Comparison of ENCODE assay signal across 14 mouse cellular contexts in genomic region chr17:28280831-28281377, GRCm38 (mm10). TPM values are rescaled to one million over a fixed set of nuclear protein-coding genes. Genes with fewer than 3 reads are reported as not detected.
A peak's percentile ranks its signal among the peaks of the same experiment; 100 is the strongest.
DNase-seq lines count a peak whose midpoint lies in the region; ATAC-seq and TF ChIP-seq lines count a peak whose summit lies in the region.
"Had no signal": no experiment of that assay in that cellular context is flagged by ENCODE, and none has a peak within 500 bp of the region (broad histone marks: within the 10 kb centered on the region; RNA-seq: fewer than 3 reads in every experiment).

No protein-coding gene starts in this region.

- no peak for TF ChIP-seq POLR2A in small intestine, adult 2 months (IDR thresholded peaks at IDR 0.05; ENCODE audit: low read depth, low read length)

- no peak for TF ChIP-seq CTCF in gastrocnemius, adult 2 months (IDR thresholded peaks at IDR 0.05)
- TF ChIP-seq CTCF in small intestine, adult 2 months (IDR thresholded peaks at IDR 0.05; ENCODE audit: extremely low read depth, insufficient read length, insufficient replicate concordance, low read depth, low read length) = no peak

- H3K27me3 ChIP-seq in lung, embryonic 15.5 days = no peaks in the 10 kb centered on the region
- no peaks in the 10 kb centered on the region for H3K27me3 ChIP-seq in embryonic facial prominence, embryonic 15.5 days
- no peaks in the 10 kb centered on the region for H3K27me3 ChIP-seq in small intestine, adult 2 months (ENCODE audit: control insufficient read depth, insufficient read depth, low read length)

- peak; percentile 39; the same call in 1 of the 2 replicates for ATAC-seq in lung, embryonic 15.5 days (ENCODE audit: borderline replicate concordance, extremely low read depth, low FRiP score, low TSS enrichment)
- peak; percentile 26; the same call in 1 of the 2 replicates for ATAC-seq in embryonic facial prominence, embryonic 15.5 days (ENCODE audit: insufficient number of reproducible peaks, low FRiP score, low TSS enrichment, low read depth)
- ATAC-seq: forebrain, embryonic 14.5 days had no signal

- H3K36me3 ChIP-seq in lung, embryonic 15.5 days = no peaks in the 10 kb centered on the region
- no peaks in the 10 kb centered on the region for H3K36me3 ChIP-seq in embryonic facial prominence, embryonic 15.5 days
- peaks cover 15% of the 10 kb centered on the region for H3K36me3 ChIP-seq in small intestine, adult 2 months (ENCODE audit: control insufficient read depth, insufficient read depth, low read length)

- intact Hi-C loops in gastrocnemius, adult 2 months (cut with DNase I) = no loop called here
- intact Hi-C loops in gastrocnemius, postnatal 14 days (cut with DNase I; ENCODE audit: low total_unique reads) = no loop called here

- H3K4me2 ChIP-seq in lung, embryonic 15.5 days = no peak overlapping the region
- H3K4me2 ChIP-seq in embryonic facial prominence, embryonic 15.5 days (replicated peaks) = no peak overlapping the region

- DNase-seq in gastrocnemius, adult 2 months = peak; percentile 72
- no peak for DNase-seq in gastrocnemius, postnatal 14 days
- no peak for DNase-seq in lung, postnatal 4 days
- DNase-seq in thymus, postnatal 10 days (ENCODE audit: low spot score in 2 of 2) = no peak
- no peak for DNase-seq in cerebellum, adult 18-20 months
- DNase-seq: cerebellum, adult 11 months; heart, postnatal 36 days; lung, postnatal 10 days; right cerebral cortex, postnatal 14 days; thymus, adult 18-20 months had no signal

- H3K9ac ChIP-seq in lung, embryonic 15.5 days = no peak overlapping the region
- H3K9ac ChIP-seq in embryonic facial prominence, embryonic 15.5 days = no peak overlapping the region

- WGBS in lung, embryonic 15.5 days = 30% methylated on average over 5 of the region's 5 CpGs
- WGBS in embryonic facial prominence, embryonic 15.5 days = 22% methylated on average over 5 of the region's 5 CpGs
- 18% methylated on average over 5 of the region's 5 CpGs for WGBS in small intestine, adult 2 months

- H3K4me1 ChIP-seq in lung, embryonic 15.5 days = peaks cover 49% of the 10 kb centered on the region
- H3K4me1 ChIP-seq in embryonic facial prominence, embryonic 15.5 days = peaks cover 44% of the 10 kb centered on the region
- H3K4me1 ChIP-seq in small intestine, adult 2 months (ENCODE audit: control insufficient read depth, insufficient read depth, insufficient read length, low read length) = peaks cover 72% of the 10 kb centered on the region

- H3K27ac ChIP-seq in gastrocnemius, adult 2 months = peak overlapping the region; percentile 88
- H3K27ac ChIP-seq in lung, embryonic 15.5 days = no peak overlapping the region
- H3K27ac ChIP-seq in embryonic facial prominence, embryonic 15.5 days (replicated peaks) = no peak overlapping the region
- peak overlapping the region; percentile 89 for H3K27ac ChIP-seq in small intestine, adult 2 months (ENCODE audit: insufficient read depth, low read depth, low read length)

- no peak overlapping the region for H3K4me3 ChIP-seq in gastrocnemius, adult 2 months
- H3K4me3 ChIP-seq in lung, embryonic 15.5 days = no peak overlapping the region
- no peak overlapping the region for H3K4me3 ChIP-seq in embryonic facial prominence, embryonic 15.5 days (replicated peaks)
- peak overlapping the region; percentile 37 for H3K4me3 ChIP-seq in small intestine, adult 2 months (ENCODE audit: low read depth, low read length)

- H3K9me3 ChIP-seq in lung, embryonic 15.5 days = no peaks in the 10 kb centered on the region
- no peaks in the 10 kb centered on the region for H3K9me3 ChIP-seq in embryonic facial prominence, embryonic 15.5 days (replicated peaks)

RNA-seq across cellular contexts. Expression of gene Fance, which starts 32.4 kb away (rescaled TPM):
- 10 to 100 TPM in 1 of 2 experiments, 1 to 10 TPM in 1; 9.4 to 11.2 TPM for total RNA-seq in gastrocnemius, adult 2 months (2021)
- 10 to 100 TPM; 10.2 to 10.4 TPM for total RNA-seq in gastrocnemius, postnatal 14 days (2021)
- polyA plus RNA-seq in lung, embryonic 15.5 days (2015; fragmentation: Nextera tagmentation; extraction: Ambion mirVana) = 32.8 and 33.3 TPM in 2 replicates
- 37.6 and 38.5 TPM in 2 replicates for polyA plus RNA-seq in embryonic facial prominence, embryonic 15.5 days (2015; fragmentation: Nextera tagmentation; extraction: Ambion mirVana)
- polyA plus RNA-seq in small intestine, adult 2 months (2012; rRNA removed) = 13.3 and 16.6 TPM in 2 replicates

RNA-seq across cellular contexts. Expression of gene Rpl10a, which starts 47.4 kb away (rescaled TPM):
- total RNA-seq in gastrocnemius, adult 2 months (2021) = 100 to 1,000 TPM; 382 to 410 TPM
- 100 to 1,000 TPM; 541 to 620 TPM for total RNA-seq in gastrocnemius, postnatal 14 days (2021)
- 606 and 658 TPM in 2 replicates for polyA plus RNA-seq in lung, embryonic 15.5 days (2015; fragmentation: Nextera tagmentation; extraction: Ambion mirVana)
- 620 and 681 TPM in 2 replicates for polyA plus RNA-seq in embryonic facial prominence, embryonic 15.5 days (2015; fragmentation: Nextera tagmentation; extraction: Ambion mirVana)
- polyA plus RNA-seq in small intestine, adult 2 months (2012; rRNA removed) = 1,432 and 2,365 TPM in 2 replicates

RNA-seq across cellular contexts. Expression of gene Ppard, which starts 48.4 kb away (rescaled TPM):
- total RNA-seq in gastrocnemius, adult 2 months (2021) = 10 to 100 TPM; 29.1 to 30.7 TPM
- total RNA-seq in gastrocnemius, postnatal 14 days (2021) = 10 to 100 TPM; 29.2 to 29.5 TPM
- 2.1 and 2.9 TPM in 2 replicates for polyA plus RNA-seq in lung, embryonic 15.5 days (2015; fragmentation: Nextera tagmentation; extraction: Ambion mirVana)
- 3.2 and 4.0 TPM in 2 replicates for polyA plus RNA-seq in embryonic facial prominence, embryonic 15.5 days (2015; fragmentation: Nextera tagmentation; extraction: Ambion mirVana)
- 118 and 203 TPM in 2 replicates for polyA plus RNA-seq in small intestine, adult 2 months (2012; rRNA removed)

Comparison
In these comparisons a context has a peak if more than half of its experiments do, and no peak if none do; other contexts are left out.
1. H3K27ac ChIP-seq: peak in gastrocnemius, adult 2 months (single experiment) and small intestine, adult 2 months (single experiment); none in lung, embryonic 15.5 days (single experiment) and embryonic facial prominence, embryonic 15.5 days (single experiment).
2. RNA of gene Ppard, which starts 48.4 kb away (polyA plus RNA-seq): 118 to 203 TPM in small intestine, adult 2 months; 3.2 to 4.0 TPM in embryonic facial prominence, embryonic 15.5 days and 2.1 to 2.9 TPM in lung, embryonic 15.5 days; every median in the first group is over 10 times any median in the second.